Mouse (Mus musculus) myocyte (in vitro differentiated cells): Measurements from ENCODE around the gene Rfx7. TPM values are rescaled to one million over a fixed set of nuclear protein-coding genes. Genes with fewer than 3 reads are reported as not detected.
"Not testable (repeated sequence)": the region's sequence is repeated elsewhere in the genome, so short reads cannot be mapped to it uniquely, and the experiment has no call there.

Experiments used
- H3K27me3 ChIP-seq: one replicate; pipeline ENCODE4 v1.6.1; 2011; ENCODE audit not compliant: control insufficient read depth, insufficient read depth, insufficient read length
- H3K36me3 ChIP-seq: one replicate; pipeline ENCODE4 v1.6.1; 2011; ENCODE audit not compliant: control insufficient read depth, insufficient read depth
- H3K4me2 ChIP-seq: one replicate; pipeline ENCODE4 v1.6.1; 2011; ENCODE audit warnings: low read depth, control low read depth
- H3K4me3 ChIP-seq: one replicate; pipeline ENCODE4 v1.5.1; 2011; ENCODE audit warnings: mild to moderate bottlenecking, control low read depth, moderate library complexity
- H3K79me2 ChIP-seq: one replicate; pipeline ENCODE4 v1.6.1; 2011; ENCODE audit not compliant: control insufficient read depth, insufficient read depth
- H3ac ChIP-seq: one replicate; pipeline ENCODE4 v1.6.1; 2011; ENCODE audit not compliant: control insufficient read depth, insufficient read length
- CEBPB ChIP-seq: IDR thresholded peaks from 2 replicates; pipeline ENCODE4 v1.6.1; 2011; ENCODE audit warnings: mild to moderate bottlenecking, moderate library complexity; ENCODE audit not compliant: poor library complexity, insufficient read depth, severe bottlenecking
- E2F4 ChIP-seq: IDR thresholded peaks from one replicate; pipeline ENCODE4 v1.6.1; 2011; ENCODE audit warnings: mild to moderate bottlenecking, control low read depth, moderate library complexity; ENCODE audit not compliant: insufficient read depth
- MAX ChIP-seq: IDR thresholded peaks from one replicate; pipeline ENCODE4 v1.6.1; 2011; ENCODE audit warnings: low read depth, mild to moderate bottlenecking, control low read depth
- MYOD1 ChIP-seq, 3 experiments: IDR thresholded peaks; one replicate each; pipeline ENCODE4 v1.6.1; 2011; ENCODE audit warnings: control low read depth in 2 of 3, low read depth in 2 of 3, mild to moderate bottlenecking in 2 of 3, moderate library complexity in 1 of 3; ENCODE audit not compliant: insufficient read length in 2 of 3, control insufficient read depth in 1 of 3
- MYOG ChIP-seq, 3 experiments: IDR thresholded peaks; one replicate each; pipeline ENCODE4 v1.6.1; 2011; ENCODE audit warnings: control low read depth in 2 of 3, low read depth in 2 of 3, mild to moderate bottlenecking in 2 of 3; ENCODE audit not compliant: insufficient read length in 2 of 3, control insufficient read depth in 1 of 3, insufficient read depth in 1 of 3
- POLR2A ChIP-seq: IDR thresholded peaks from one replicate; pipeline ENCODE4 v1.6.1; 2011; ENCODE audit warnings: low read depth, mild to moderate bottlenecking, control low read depth, moderate library complexity; ENCODE audit not compliant: insufficient read length
- POLR2AphosphoS2 ChIP-seq: IDR thresholded peaks from one replicate; pipeline ENCODE4 v1.6.1; 2011; ENCODE audit warnings: low read depth, control low read depth; ENCODE audit not compliant: insufficient read length
- REST ChIP-seq: IDR thresholded peaks from one replicate; pipeline ENCODE4 v1.6.1; 2011; ENCODE audit warnings: mild to moderate bottlenecking, control low read depth, moderate library complexity; ENCODE audit not compliant: insufficient read depth, insufficient read length
- SRF ChIP-seq: IDR thresholded peaks from one replicate; pipeline ENCODE4 v1.6.1; 2011; ENCODE audit warnings: low read depth; ENCODE audit not compliant: control insufficient read depth, insufficient read length
- TCF12 ChIP-seq: IDR thresholded peaks from one replicate; pipeline ENCODE4 v1.6.1; 2011; ENCODE audit warnings: mild to moderate bottlenecking, control low read depth; ENCODE audit not compliant: poor library complexity, insufficient read depth, severe bottlenecking
- TCF3 ChIP-seq: IDR thresholded peaks from one replicate; pipeline ENCODE4 v1.6.1; 2011; ENCODE audit warnings: low read depth, control low read depth; ENCODE audit not compliant: insufficient read length
- USF1 ChIP-seq: IDR thresholded peaks from one replicate; pipeline ENCODE4 v1.6.1; 2011; ENCODE audit warnings: low read depth, mild to moderate bottlenecking, control low read depth, moderate library complexity
- polyA plus RNA-seq: library from polyadenylated mRNA; unstranded; fragments of >200 nt; fragmentation: generic; extraction: Trizol; gene quantifications from one replicate; pipeline ENCODE4 v1.2.1, GENCODE M21; 2012; ENCODE audit warnings: missing spikeins

The Rfx7 gene
- polyA plus RNA-seq, 1 experiment, result 3.7 TPM

DNA sequence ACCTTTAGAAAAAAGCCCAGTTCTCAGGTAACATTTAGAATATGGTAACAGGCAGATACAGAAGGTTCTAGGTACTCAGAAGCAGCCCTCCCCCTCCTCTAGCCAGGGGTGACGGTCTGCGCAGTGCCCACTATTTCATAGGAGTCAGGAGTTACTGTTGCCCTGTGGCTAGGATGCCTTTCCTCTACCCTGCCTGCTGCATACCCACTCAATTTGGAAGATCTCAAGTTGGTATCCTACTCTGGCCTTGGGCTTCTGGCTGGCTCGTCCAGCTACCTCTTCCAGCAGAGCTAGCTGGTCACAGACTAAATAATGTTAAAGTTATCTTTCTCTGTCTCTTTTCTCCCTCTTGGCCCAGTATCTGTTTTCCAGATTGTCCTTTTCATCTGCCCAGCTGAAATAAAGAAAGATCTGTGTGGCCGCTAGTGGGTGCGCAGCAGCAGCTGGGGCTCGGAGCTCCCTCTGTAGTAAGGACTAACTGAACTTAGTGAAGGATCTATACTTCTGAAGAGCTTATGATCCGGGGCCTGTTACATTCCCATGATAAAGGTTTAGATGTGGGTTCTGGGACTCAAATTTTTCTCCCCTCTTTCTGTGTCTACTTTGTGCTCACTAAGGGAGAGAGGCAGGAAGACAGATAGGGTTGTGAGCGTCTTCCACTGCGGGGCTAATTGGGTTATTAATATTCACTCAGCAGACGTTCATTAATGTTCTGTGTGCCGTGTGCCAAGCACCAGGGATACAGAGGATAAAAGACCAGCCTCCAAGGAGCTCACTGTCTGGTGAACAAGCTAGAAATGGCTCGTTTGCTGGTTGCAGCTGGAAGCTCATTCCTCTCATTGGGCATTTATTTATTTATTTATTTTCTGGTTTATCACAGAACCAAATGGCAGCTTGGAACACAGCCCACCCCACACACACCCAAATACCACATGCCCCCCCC lies 132.6 kb downstream of the Rfx7 start:
- Histone ChIP-seq H3ac (no peak overlapping the region), H3K36me3 (peaks cover 20% of the 10 kb centered on the region), H3K79me2 (peaks cover 73% of the 10 kb centered on the region), H3K4me3 (peak overlapping the region; percentile 89), H3K27me3 (no peaks in the 10 kb centered on the region), H3K4me2 (peak overlapping the region; percentile 87)
- TF ChIP-seq MAX, result no peak
- no peak for TF ChIP-seq REST
- peak; percentile 52 for TF ChIP-seq POLR2AphosphoS2
- TF ChIP-seq POLR2A, result peak; percentile 24
- no peak for TF ChIP-seq TCF12

DNA sequence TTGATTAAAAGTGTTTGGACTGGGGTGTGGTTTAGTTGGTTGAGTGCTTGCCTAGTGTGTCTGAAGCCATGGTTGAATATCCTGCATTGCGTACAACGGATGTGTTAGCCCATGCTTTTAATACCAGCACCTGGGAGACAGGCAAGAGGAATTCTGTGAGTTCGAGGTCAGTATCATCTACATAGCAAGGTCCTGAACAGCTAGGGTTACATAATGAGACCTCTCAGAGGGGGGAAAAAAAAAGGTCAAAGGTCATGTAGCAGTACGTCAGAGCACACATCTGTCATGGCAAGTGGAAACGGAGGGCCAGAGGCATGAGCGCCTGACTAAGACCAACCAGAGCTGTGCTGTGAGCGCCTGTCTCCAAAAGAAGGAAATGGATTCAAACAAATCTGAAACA lies 133.5 kb downstream of the Rfx7 start:
- Histone ChIP-seq H3K27me3 (no peaks in the 10 kb centered on the region), H3K36me3 (peaks cover 27% of the 10 kb centered on the region), H3K4me2 (peak overlapping the region; percentile 22), H3K79me2 (peaks cover 81% of the 10 kb centered on the region), H3K4me3 (peak overlapping the region; percentile 89), H3ac (no peak overlapping the region)
- TF ChIP-seq SRF (no peak), CEBPB (no peak), REST (no peak), TCF12 (no peak), TCF3 (no peak), MYOG (IDR thresholded peaks at IDR 0.05; ENCODE audit: control insufficient read depth in 1 of 3, insufficient read depth in 1 of 3, insufficient read length in 2 of 3, low read depth in 2 of 3) (no peak), POLR2A (no peak), USF1 (no peak), POLR2AphosphoS2 (no peak), MAX (no peak), E2F4 (no peak), MYOD1 (IDR thresholded peaks at IDR 0.05; ENCODE audit: control insufficient read depth in 1 of 3, insufficient read length in 2 of 3, low read depth in 2 of 3) (no peak)

DNA sequence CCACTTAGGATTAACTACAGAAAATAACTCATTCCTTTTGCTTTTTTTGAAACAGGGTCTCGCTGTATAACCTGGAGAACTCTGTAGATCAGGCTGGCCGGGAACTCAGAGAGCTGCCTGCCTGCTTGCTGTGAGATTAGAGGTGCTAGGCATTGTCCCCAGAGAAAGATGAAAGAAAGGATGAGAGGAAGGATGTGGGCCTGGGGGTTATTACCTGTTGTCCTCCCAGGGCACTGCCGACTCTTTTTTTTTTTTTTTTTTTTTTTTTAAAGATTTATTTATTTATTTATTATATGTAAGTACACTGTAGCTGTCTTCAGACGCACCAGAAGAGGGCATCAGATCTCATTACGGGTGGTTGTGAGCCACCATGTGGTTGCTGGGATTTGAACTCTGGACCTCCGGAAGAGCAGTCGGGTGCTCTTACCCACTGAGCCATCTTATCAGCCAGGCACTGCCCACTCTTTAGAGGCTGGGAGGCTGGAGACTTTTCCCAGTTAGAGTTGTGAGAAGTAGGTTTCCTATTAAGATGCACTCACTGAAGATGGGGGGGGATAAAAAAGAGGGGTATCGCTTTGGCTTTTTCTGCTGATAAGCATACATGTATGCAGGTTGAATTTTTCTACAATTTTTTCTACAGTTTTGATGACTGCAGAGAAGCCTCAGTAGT lies 134.4 kb downstream of the Rfx7 start:
- not testable (repeated sequence) for H3ac ChIP-seq, H3K4me3 ChIP-seq, H3K27me3 ChIP-seq
- peaks cover 34% of the 10 kb centered on the region for H3K36me3 ChIP-seq
- H3K4me2 ChIP-seq, result peak overlapping the region; percentile 4
- peaks cover 82% of the 10 kb centered on the region for H3K79me2 ChIP-seq

GRCm38 (mm10) chr9:72667126-72667525 lies 135.1 kb downstream of the Rfx7 start:
- no peak for TF ChIP-seq E2F4
- no peak for TF ChIP-seq POLR2A
- no peak for TF ChIP-seq REST
- TF ChIP-seq USF1, result no peak
- no peak for TF ChIP-seq TCF3
- TF ChIP-seq CEBPB, result no peak
- no peak for TF ChIP-seq MYOG (IDR thresholded peaks at IDR 0.05; ENCODE audit: control insufficient read depth in 1 of 3, insufficient read depth in 1 of 3, insufficient read length in 2 of 3, low read depth in 2 of 3)
- Histone ChIP-seq H3K79me2 (peaks cover 82% of the 10 kb centered on the region), H3ac (no peak overlapping the region), H3K4me3 (no peak overlapping the region), H3K36me3 (peaks cover 39% of the 10 kb centered on the region), H3K27me3 (no peaks in the 10 kb centered on the region), H3K4me2 (no peak overlapping the region)

GRCm38 (mm10) chr9:72669383-72669782 lies 137.3 kb downstream of the Rfx7 start:
- TF ChIP-seq MYOD1 (IDR thresholded peaks at IDR 0.05; ENCODE audit: control insufficient read depth in 1 of 3, insufficient read length in 2 of 3, low read depth in 2 of 3), result peak in 1 of 3 experiments; percentile 6
- no peak for TF ChIP-seq POLR2A
- Histone ChIP-seq H3K27me3 (no peaks in the 10 kb centered on the region), H3K4me2 (no peak overlapping the region), H3K36me3 (peaks cover 58% of the 10 kb centered on the region), H3ac (no peak overlapping the region), H3K79me2 (peaks cover 72% of the 10 kb centered on the region), H3K4me3 (no peak overlapping the region)
